Mouse (Mus musculus): ENCODE measurements at regions not wholly inside any gene's neighbourhood (a gene's known extent, or its start where the extent isn't known, plus 50 kb on each side); places are given as distances from the start of the nearest gene placed in this dataset.

DNA sequence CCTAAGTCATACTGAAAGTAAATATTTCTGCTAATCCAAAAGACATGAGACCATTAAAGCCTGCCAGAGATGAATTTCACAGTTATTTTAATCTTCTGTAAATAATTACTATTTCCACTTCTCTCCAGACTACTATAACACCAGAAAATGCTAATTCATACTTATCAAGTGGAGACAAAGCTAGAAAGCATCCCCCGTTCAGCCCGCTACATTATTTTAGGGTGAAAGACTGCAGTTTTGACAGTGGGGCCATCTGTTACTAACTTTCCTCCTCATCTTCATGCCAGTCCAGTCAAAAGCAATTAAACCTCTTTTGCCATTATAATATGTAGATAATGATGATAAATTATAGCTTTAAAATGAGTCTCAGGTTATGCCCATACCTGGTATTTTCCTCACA lies 276.3 kb downstream of the Nedd1 start:
- no peak for TF ChIP-seq CTCF (IDR thresholded peaks at IDR 0.05 in 2 of 3, conservative IDR thresholded peaks at IDR 0.05 in 1 of 3; ENCODE audit: control insufficient read depth in 1 of 3, insufficient read depth in 1 of 3, low read depth in 2 of 3, low read length in 3 of 3, poor library complexity in 1 of 3, severe bottlenecking in 1 of 3)
- no peak for TF ChIP-seq MYC (IDR thresholded peaks at IDR 0.05; ENCODE audit: low read depth, low read length)
- no peak for TF ChIP-seq GATA1 (IDR thresholded peaks at IDR 0.05; ENCODE audit: low read depth, low read length)
- no peak for TF ChIP-seq MAX (IDR thresholded peaks at IDR 0.05; ENCODE audit: low read length)
- no peak for TF ChIP-seq USF2 (IDR thresholded peaks at IDR 0.05; ENCODE audit: borderline replicate concordance in 1 of 2, insufficient read depth in 1 of 2, low read depth in 1 of 2, low read length in 2 of 2)
- no peak for TF ChIP-seq ELF1 (IDR thresholded peaks at IDR 0.05; ENCODE audit: low read depth, low read length)
- no peak for TF ChIP-seq ZKSCAN1 (IDR thresholded peaks at IDR 0.05; ENCODE audit: low read depth, low read length)
- no peak for TF ChIP-seq USF1 (IDR thresholded peaks at IDR 0.05; ENCODE audit: low read depth, low read length)

Measured in MEL (cell line).